Mouse (Mus musculus) erythroblast, embryonic 14.5 days (primary cell): Measurements from ENCODE around the gene Acox1.

Experiments
- GATA1 ChIP-seq: IDR thresholded peaks from 2 replicates; pipeline ENCODE4 v1.6.1; 2012; ENCODE audit warnings: low read length, inconsistent platforms, mixed read lengths
- TAL1 ChIP-seq: IDR thresholded peaks from 3 replicates; pipeline ENCODE4 v1.6.1; 2012; ENCODE audit warnings: low read length, inconsistent platforms, mixed read lengths

DNA sequence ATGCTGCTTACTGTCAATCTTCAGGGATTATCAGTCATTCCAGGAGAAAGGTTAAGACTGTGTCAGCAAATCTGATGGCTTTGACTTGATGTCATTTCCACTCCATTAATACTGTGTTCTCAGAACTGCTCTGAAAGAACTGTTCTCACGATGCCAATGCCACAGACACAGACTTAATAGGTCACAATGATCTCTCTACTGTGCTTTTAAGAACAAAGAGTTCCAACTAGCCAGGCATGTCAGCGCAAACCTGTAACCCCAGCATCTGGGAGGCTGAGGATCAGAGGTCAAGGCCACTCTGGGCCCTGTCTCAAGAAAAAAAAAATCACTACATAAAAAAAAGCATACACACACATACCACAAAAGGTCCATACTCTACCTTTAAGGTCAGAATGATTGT is 26.9 kb downstream of the Acox1 start:
- no peak for TF ChIP-seq TAL1
- TF ChIP-seq GATA1, result no peak
